Mouse (Mus musculus) right cerebral cortex, postnatal 36 days (tissue): ENCODE data around the gene Cbln1.

ENCODE experiments used
- DNase-seq, 2 experiments: peaks; one replicate each; pipeline ENCODE4 v3.0.0; 2022; ENCODE audit warnings: low spot score in 2 of 2, mixed read lengths in 1 of 2

Gene Cbln1

DNA sequence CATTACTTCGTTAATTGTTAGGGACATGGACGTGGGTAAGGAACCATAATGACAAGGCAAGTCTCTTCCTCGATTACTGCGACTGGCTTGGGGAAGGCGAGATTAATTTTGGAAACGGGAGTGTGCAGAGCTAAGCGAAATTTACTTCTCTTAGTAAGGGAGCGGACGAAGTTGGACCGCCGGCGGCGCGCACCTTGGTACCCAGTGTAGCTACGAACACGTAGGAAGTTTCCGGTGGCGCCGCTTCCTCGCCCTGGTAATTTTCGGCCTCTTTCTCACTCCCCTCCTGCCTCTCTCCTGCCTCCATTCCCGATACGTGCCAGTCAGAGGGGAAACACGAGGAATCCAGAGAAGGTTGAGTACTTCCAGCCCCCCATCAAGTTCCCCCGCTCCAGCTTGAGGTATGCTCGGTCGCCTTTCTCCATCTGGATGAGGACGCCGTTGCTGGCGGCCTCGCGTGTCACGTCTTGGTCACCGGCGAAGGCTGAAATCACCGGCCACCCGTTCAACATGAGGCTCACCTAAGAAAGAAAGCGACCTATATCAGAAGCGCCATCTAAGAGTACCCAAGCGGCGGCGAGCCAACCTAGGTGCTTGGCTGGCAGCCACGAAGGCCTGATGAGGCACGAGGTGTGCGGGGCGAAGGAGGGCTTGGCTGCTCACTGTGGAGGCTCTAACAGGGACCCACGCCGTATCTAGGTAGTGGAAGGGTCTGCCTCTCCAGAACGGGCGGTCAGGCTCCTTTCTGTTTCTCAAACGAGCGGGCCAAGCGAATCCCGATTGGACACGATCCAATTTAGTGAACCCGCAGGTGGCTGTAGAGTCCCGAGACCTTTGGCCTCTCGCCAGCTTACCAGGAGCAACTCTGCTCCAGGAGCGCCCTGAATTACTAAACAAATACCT is 2.2 kb downstream of the Cbln1 start:
- no peak for DNase-seq

DNA sequence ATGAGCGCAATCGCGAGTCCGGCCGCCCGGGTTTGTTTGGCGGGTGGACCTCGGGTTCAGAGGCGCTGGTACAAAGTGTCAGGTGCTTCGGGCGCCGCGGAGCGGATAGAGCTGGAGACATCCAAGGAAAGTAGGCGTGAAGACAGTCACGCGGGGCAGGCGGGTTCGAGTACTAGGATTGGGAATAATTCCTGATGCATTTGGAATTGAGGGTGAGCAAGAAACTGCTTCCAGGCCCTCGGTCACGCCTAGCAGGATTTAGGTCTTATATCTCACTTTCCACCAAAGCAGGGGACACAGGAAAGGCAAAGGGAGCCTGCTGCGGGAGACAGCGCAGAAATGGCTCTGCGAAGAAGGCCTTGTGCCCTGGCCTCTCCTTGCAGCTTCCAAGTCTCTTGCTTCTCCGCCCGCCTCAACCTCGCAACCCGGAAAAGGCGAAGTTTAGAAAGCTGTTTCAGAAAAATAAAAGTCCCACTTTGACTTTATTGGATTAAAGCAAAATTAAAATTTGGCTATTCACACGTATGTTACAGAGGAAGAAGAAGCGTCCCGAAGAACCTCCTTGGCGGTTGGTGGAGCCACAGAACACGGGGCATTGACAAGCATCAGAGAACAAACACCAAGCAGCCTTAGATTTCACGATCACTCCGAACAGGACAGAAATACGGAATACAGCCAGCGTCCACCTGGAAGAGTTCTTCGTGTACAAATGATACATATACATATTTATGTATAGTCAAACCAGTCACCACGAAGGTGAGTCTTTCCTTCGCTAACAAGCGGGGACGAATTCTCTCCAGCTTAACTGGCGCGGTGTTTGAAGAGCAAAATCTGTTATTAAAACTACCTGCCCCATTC is 3.2 kb downstream of the Cbln1 start:
- no peak for DNase-seq

DNA sequence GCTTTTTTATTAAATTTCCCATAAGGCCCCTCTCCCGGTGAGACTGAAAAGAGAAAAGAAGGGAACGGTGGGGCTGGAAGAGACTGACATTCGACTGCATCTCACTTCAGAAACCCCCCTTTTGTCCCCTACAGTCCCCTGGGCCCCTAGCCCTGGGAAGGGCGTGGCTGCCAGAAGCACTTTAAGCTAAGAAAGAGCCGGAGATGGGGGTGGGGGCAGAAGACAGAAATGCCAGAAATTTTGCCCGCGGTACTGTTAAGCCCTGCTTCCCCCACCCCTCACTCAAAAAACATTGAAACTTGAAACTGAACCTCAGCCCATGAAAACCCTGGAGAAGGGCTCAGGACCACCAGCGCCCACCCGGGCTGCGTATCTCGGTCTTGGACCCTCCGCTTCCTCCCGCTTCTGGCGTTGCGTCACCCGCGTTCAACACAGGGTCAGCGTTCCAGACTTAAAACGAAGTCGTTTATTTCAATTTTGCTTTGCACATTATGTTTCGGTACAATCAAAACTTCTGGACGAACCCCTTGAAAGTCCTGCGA is 3.9 kb downstream of the Cbln1 start:
- DNase-seq = no peak

DNA sequence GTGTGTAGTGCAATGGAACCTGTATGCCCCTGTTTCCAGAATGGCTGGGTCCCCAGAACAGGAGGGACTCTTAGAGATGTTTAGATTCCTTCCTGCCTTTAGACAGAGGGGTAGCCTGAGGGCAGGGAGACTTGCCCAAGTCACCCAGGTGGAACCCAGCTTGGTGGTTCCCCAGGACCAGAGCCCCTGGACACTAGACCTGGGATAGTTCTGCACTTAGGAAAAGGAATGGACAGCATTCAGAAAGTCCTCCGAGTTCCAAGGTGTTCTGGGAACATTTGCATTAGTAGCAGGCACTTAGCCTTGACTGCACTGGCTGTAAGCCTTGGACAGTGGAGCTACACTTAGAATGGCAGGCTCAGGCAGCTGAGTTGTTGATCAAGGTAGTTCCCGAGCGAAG is 4.5 kb downstream of the Cbln1 start:
- no peak for DNase-seq

DNA sequence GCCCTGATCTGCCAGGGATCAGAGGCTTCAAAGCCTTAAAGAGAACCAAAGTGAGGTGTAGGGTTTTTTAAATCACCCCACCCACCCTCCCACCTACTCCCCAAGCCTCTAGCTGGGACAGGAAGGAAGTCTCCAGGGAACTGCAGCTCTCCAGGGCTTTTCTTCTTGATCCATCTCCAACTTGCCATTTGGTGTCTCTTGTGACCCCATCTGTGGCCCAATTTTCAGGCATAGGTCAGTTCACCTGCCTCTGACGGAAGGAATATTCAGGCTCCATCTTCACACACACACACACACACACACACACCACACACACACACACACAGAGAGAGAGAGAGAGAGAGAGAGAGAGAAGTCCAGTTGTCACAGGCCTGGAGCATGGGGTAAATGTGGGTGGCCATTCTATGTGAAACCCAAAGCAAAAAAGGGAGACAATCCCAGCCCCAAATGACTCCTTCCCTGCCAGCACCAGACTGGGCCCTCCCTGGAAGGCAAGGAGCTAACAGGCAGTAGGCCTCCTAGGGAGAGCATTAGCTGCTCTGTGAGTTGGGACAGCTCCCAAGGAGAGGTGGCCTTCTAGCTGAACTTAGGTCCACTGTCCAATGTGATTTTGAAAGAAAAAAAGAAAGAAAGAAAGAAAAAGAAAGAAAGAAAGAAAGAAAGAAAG is 5.3 kb downstream of the Cbln1 start:
- no peak for DNase-seq

DNA sequence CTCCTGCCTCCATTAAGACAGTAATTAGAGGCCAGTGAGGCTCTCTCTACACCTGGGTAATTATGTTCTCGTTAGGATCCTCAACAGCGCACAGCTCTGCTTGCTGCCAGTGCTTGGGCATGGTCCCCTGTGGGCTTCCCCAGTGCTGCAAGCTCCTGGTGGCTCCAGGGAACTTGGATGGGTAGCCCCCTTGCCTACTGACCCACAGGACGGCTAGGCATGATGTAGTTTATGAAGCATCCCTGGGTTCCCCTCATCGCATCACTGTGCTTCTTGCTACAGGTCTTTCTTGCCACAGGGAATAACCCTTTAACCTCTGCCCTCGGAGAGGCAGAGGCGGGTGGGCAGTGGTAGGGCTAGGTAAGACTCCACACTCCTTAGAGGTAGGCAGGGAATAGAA is 6.1 kb downstream of the Cbln1 start:
- no peak for DNase-seq

DNA sequence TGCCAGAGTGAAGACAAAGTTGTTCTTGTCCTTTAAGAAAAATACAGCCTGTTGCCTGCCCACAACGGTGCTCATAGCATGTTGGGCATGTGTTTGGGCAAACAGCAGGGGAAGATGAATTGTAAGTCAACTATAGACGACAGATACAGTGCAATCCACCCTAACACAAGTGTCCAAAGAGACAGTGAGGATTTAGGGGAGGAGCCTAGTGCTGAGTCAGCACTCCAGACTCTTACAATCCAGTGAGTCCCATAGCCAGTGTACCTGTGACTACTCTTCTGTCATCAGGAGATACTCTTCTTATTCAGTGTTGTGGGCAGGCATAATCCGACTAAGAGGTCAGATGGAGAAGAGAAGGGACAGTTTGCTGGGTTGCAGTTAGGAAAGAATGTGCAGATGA is 8.0 kb downstream of the Cbln1 start:
- no peak for DNase-seq

DNA sequence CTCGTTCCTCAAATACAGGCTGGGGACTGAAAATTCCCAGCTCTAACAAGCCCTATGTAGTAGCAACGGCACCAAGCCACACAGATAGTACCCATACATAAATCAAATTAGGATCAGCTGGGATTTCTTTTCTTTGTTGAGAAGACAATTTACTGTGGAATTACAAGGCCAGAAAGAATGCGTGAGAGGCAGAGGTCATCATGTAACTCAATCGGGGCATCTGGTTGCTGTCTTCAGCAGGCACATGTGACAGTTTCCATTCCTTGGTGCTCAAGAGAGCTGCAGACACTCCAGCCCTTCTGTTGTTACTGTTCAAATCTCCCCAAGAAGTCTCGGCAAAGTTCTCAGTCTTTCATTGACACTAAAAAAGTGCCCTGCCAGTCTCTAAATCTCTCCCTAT is 10.6 kb downstream of the Cbln1 start:
- no peak for DNase-seq

DNA sequence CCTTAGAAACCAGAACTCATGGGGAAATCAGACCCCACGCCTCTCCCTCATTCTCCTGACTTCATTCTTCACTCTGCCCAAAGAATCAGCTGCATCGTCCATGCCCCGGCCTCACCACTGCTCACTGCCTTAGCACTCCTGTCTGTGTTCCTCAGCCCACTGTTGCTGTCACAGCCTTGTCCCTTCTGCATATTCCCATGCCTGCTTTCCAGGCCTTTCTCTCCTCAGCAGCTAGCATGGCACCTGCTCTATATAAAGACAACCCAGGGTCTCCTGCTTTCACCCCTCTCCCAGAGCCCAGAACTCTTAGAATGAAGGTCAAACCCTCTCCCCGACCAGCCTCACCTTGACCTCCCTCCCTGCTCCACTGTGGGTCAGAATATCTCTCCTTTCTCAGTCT is 15.5 kb downstream of the Cbln1 start:
- no peak for DNase-seq

DNA sequence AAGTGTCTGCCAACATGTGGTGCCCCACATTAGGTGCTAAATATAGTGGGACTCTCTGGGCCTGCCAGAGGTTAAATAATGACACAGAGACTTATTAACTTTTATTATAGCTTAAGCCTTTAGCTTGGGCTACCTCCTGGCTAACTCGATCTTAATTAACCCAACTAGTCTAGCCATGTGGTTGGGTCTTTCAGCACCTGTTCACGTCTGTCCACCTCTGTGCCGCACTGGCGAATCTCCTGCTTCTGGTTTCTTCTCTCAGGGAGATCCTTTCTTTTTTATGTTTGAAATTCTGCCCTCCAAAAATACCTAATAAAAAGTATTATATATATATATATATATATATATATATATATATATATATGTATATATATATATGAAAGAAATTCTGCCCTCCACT is 19.6 kb downstream of the Cbln1 start:
- DNase-seq = no peak

DNA sequence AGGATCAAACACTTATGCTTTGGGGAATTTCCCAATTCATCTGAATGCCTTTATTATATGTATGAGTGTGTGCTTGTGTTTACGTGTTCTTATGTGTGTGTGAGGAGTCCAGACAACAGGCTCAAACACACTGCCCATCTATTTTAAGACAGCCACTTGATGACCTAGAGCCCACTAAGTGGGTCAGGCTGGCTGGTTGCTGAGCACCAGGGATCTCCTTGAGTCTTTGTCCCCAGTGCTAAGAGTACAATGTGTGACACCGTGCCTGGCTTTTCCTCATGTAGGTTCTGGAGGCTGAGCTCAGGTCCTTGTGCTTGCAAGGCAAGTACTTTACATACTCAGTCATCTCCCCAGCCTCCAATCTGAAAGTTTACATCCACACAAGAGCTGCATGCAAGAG is 20.7 kb downstream of the Cbln1 start:
- no peak for DNase-seq

DNA sequence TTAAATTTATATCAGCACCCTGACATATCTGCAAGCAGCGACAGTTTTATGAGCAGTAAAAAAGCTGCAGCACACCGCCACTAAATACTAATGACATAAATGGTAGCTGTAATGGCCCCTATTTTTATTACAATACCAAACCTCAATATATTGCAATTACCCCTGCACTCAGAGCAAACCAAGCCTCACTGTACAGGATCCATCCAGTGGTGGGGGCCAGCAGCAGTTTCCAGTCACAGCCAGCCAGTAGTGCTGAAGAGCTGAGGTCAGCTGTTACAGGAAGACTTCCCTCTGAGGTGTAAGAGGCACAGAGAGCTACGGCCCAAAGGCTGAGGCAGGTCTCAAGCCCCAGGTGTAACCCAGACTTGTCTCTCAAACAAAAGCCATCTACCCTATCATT is 37.8 kb downstream of the Cbln1 start:
- DNase-seq = no peak

DNA sequence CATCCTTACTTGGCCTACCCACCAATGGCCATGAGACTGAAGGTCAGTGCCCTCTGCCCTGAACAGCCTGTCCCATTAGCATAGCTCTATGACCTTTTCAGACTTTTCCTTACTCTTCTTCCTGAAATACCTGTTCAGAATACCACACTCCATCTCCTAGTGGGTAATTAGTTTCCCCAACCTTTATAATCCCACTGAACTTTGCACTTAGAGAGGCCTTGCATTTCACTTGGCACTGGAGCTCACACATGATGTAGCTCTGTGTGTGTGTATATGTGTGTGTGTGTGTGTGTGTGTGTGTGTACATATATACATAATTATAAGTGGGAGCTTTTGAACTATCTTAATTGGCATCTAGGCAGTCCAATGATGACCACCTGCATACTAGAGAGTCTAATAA is 45.2 kb downstream of the Cbln1 start:
- no peak for DNase-seq

DNA sequence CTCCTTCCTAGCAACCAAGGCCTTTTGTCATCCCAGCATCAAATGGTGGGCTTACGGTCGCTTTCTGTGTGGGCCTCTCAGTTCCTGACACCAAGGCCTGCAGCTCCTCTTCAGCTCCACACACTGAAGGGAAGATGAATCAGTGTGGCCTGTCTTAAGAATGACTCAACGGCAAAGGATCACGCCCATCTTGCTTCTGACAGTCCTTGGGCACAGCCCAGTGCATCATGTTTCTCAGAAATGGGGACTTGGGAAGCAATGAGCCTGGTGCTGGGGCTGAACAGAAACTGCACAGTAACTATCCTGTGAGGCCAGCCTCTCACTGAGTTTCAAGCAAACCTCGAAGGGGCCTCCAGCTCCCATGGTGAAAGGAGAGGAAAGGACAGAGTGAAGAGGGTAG is 47.7 kb downstream of the Cbln1 start:
- no peak for DNase-seq

DNA sequence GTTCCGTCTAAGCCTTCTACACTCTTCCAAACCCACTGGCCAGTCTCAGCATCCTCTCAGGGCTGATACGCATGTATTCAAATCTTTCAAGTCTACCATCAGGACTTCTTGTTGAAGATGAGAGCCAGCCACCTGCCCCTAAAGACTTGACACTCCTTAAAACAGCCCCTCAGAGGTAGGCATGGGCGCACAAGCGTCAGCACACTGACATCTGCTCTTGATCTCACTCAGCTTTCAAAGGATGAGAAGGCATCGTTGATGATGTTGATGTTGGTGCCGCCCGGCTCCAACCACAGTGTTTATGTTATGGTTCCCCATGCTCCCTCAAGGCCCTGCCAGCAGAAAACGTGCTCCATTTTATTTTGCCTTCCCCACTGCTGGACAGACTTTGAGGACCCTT is 50.7 kb downstream of the Cbln1 start:
- DNase-seq = no peak
